Mouse (Mus musculus) midbrain, embryonic 16.5 days (tissue): ENCODE results near the gene Eef1b2. TPM values are rescaled to one million over a fixed set of nuclear protein-coding genes. Genes with fewer than 3 reads are reported as not detected.
"Not testable (repeated sequence)": the region's sequence is repeated elsewhere in the genome, so short reads cannot be mapped to it uniquely, and the experiment has no call there.

ENCODE experiments used
- ATAC-seq: fragments of 200-750 bp; cut with Nextera tagmentation; 2 replicates; pipeline ENCODE4 v1.8.0; 2017; ENCODE audit warnings: moderate TSS enrichment
- H3K27ac ChIP-seq: fragments of 300-500 bp; sonication (generic); 2 replicates; pipeline ENCODE4 v1.5.1; 2014; ENCODE audit warnings: mild to moderate bottlenecking, low read length, mixed read lengths
- H3K27me3 ChIP-seq: fragments of 300-500 bp; sonication (generic); 2 replicates; pipeline ENCODE4 v1.6.1; 2014; ENCODE audit warnings: low read depth, low read length, mixed read lengths; ENCODE audit not compliant: control insufficient read depth, insufficient read depth
- H3K36me3 ChIP-seq: fragments of 300-500 bp; sonication (generic); 2 replicates; pipeline ENCODE4 v1.6.1; 2014; ENCODE audit warnings: mild to moderate bottlenecking, low read length, moderate library complexity, mixed read lengths; ENCODE audit not compliant: control insufficient read depth, insufficient read depth
- H3K4me1 ChIP-seq: fragments of 300-500 bp; sonication (generic); 2 replicates; pipeline ENCODE4 v1.6.1; 2014; ENCODE audit warnings: mild to moderate bottlenecking, low read length, mixed read lengths; ENCODE audit not compliant: control insufficient read depth, insufficient read depth
- H3K4me2 ChIP-seq: fragments of 300-500 bp; sonication (generic); 2 replicates; pipeline ENCODE4 v1.6.1; 2014; ENCODE audit warnings: mild to moderate bottlenecking, low read length, mixed read lengths
- H3K4me3 ChIP-seq: fragments of 300-500 bp; sonication (generic); 2 replicates; pipeline ENCODE4 v1.5.1; 2014; ENCODE audit warnings: low read depth, mild to moderate bottlenecking, low read length, moderate library complexity, mixed read lengths
- H3K9ac ChIP-seq: fragments of 300-500 bp; sonication (generic); 2 replicates; pipeline ENCODE4 v1.6.1; 2014; ENCODE audit warnings: low read depth, low read length, mixed read lengths
- H3K9me3 ChIP-seq: fragments of 300-500 bp; sonication (generic); replicated peaks from 2 replicates; pipeline ENCODE4 v1.6.1; 2014; ENCODE audit warnings: mild to moderate bottlenecking, low read length, mixed read lengths; ENCODE audit not compliant: control insufficient read depth, poor library complexity, severe bottlenecking
- WGBS: fragments of 180-500 bp; shearing (Covaris S2); extraction: QIAGEN DNeasy Blood & Tissue Kit; methylation state at CpG from one replicate; pipeline ENCODE4 v1.1.7; 2014; 5-methylcytosine and 5-hydroxymethylcytosine counted together
- polyA plus RNA-seq: library from polyadenylated mRNA; unstranded; fragments of >200 nt; fragmentation: Nextera tagmentation; extraction: Ambion mirVana; gene quantifications from 2 replicates; pipeline ENCODE4 v1.2.1, GENCODE M21; 2015

Eef1b2 gene
- polyA plus RNA-seq, 1 experiment from 2014 or later = 433 TPM

DNA sequence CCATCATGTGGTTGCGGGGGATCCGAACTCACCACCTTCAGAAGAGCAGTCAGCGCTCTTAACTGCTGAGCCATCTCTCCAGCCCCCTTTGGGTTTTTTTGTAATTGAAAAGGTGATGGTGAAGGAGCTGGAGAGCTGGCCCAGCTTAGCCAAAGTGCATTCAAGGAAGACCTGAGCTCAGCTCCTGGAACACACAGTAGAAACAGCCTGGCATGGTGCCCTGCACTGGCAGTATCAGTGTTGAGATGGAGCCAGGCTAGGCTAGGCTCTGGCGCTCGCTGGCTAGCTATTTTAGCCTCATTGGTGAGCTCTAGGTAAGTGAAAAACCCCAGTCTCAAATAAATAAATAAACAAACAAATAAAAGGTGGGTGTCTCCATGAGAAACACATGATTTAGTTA is 5.6 kb downstream of the Eef1b2 start:
- 79% methylated on average over 3 of the region's 5 CpGs for WGBS
- peak; percentile 16; the same call in 1 of the 2 replicates for ATAC-seq
- H3K4me2 ChIP-seq = no peak overlapping the region
- peaks cover 15% of the 10 kb centered on the region for H3K4me1 ChIP-seq
- no peaks in the 10 kb centered on the region for H3K9me3 ChIP-seq
- H3K4me3 ChIP-seq = no peak overlapping the region
- H3K36me3 ChIP-seq = peaks cover 3% of the 10 kb centered on the region; the same call in 1 of the 2 replicates
- H3K27me3 ChIP-seq = no peaks in the 10 kb centered on the region
- H3K27ac ChIP-seq = no peak overlapping the region
- no peak overlapping the region for H3K9ac ChIP-seq

DNA sequence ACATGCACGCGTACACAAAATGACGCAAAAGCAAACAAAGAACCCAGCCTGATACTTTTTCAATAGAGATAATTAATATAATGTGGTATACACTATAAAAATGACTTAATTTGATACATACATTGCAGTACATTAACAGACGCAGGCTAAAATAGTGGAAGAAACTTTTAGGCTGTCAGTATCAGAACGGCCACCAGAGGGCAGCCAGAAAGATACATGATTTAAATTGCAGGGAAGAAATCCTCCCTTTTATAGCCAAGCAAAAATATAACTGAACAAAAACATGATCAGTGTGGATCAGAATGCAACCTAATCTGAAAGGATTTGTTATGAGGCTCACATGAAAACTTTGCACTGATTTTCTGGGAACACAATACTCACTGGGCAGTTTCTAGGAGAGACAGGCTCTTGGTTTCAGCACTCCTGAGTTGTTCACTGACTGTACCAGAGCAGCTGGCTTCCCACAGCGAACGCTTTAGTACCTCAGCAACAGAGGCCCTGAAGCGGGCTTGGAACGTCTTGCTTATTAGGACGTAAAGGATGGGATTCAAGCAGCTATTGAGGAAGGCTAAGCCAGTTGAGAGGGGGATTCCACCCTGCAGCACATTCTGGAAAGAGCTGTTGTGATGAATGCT is 6.1 kb downstream of the Eef1b2 start:
- H3K4me2 ChIP-seq = no peak overlapping the region
- no peak overlapping the region for H3K27ac ChIP-seq
- H3K4me1 ChIP-seq = peaks cover 11% of the 10 kb centered on the region
- ATAC-seq = no peak
- WGBS = 55% methylated on average over 10 of the region's 10 CpGs
- peaks cover 3% of the 10 kb centered on the region; the same call in 1 of the 2 replicates for H3K36me3 ChIP-seq
- no peaks in the 10 kb centered on the region for H3K9me3 ChIP-seq
- no peak overlapping the region for H3K9ac ChIP-seq
- H3K27me3 ChIP-seq = no peaks in the 10 kb centered on the region
- H3K4me3 ChIP-seq = no peak overlapping the region

DNA sequence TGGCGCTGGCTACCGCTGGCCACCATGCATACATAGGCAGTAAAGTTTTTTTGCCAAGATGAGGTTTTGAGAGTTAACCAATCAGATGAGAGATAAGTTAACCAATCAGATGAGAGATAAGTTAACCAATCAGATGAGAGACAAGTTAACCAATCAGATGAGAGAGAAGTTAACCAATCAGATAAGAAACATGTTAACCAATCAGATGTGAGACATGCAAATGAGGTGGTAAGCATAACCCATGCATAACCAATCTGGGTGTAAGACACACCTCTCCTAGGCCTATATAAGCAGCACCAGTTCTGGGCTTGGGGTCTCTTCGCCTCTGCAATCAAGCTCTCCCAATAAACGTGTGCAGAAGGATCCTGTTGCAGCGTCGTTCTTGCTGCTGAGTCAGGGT is 8.8 kb downstream of the Eef1b2 start:
- H3K27me3 ChIP-seq, H3K9ac ChIP-seq, H3K4me1 ChIP-seq, H3K36me3 ChIP-seq, ATAC-seq, H3K27ac ChIP-seq, H3K4me3 ChIP-seq, H3K9me3 ChIP-seq, H3K4me2 ChIP-seq: not testable (repeated sequence)
- 96% methylated on average over 6 of the region's 6 CpGs for WGBS

GRCm38 (mm10) chr1:63188536-63188935 is 11.9 kb downstream of the Eef1b2 start:
- ATAC-seq = no peak
- Histone ChIP-seq H3K9me3 (no peaks in the 10 kb centered on the region), H3K4me1 (no peaks in the 10 kb centered on the region), H3K36me3 (no peaks in the 10 kb centered on the region), H3K9ac (no peak overlapping the region), H3K27me3 (no peaks in the 10 kb centered on the region), H3K4me2 (no peak overlapping the region), H3K4me3 (no peak overlapping the region), H3K27ac (no peak overlapping the region)
- WGBS = 94% methylated on average over 3 of the region's 3 CpGs

GRCm38 (mm10) chr1:63190851-63191250 is 14.2 kb downstream of the Eef1b2 start:
- no peak overlapping the region for H3K27ac ChIP-seq

GRCm38 (mm10) chr1:63192306-63193065 is 15.9 kb downstream of the Eef1b2 start:
- Histone ChIP-seq H3K4me3 (no peak overlapping the region), H3K4me2 (no peak overlapping the region), H3K36me3 (no peaks in the 10 kb centered on the region), H3K27ac (no peak overlapping the region), H3K9me3 (no peaks in the 10 kb centered on the region), H3K27me3 (no peaks in the 10 kb centered on the region), H3K9ac (no peak overlapping the region), H3K4me1 (no peaks in the 10 kb centered on the region)
- no peak for ATAC-seq
- WGBS = 90% methylated on average over 11 of the region's 11 CpGs

More at GRCm38 (mm10) chr1:63190851-63191250, 14.2 kb downstream of the Eef1b2 start:
- no peaks in the 10 kb centered on the region for H3K4me1 ChIP-seq
- no peak overlapping the region for H3K4me2 ChIP-seq
- H3K9ac ChIP-seq = no peak overlapping the region
- H3K27me3 ChIP-seq = no peaks in the 10 kb centered on the region
- H3K36me3 ChIP-seq = no peaks in the 10 kb centered on the region
- 72% methylated on average over 8 of the region's 8 CpGs for WGBS
- no peak for ATAC-seq
- H3K4me3 ChIP-seq = no peak overlapping the region
- no peaks in the 10 kb centered on the region for H3K9me3 ChIP-seq

DNA sequence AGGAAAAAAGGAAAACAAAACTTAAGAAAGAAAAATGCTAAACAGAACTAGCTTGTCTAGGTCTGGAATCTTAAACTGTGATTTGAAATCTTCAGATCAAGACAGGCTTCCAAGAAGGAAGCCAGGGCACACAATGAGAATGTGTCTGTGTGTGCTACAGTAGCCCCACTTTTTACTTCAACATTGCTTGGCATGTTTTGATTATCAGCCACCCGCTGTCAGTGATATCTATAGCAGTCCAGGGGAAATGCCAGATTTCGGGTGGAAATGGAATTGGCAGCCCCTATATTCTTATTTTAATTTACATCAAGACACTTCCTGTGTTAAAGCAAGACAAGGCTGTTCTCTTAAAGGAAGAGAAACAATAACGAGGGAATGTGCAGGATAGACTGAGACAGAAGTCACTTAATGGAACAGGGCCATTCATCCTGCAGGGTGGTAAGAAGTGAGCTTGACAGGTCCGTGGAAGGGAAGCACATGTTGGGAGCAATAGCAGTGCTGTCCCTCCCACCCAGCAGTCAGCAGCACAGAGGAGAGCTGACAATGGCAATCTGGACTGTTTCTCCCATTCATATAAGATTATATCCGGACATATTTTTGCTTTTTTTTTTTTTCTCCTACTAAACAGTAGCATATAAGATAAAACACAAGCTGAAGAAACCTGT is 19.4 kb downstream of the Eef1b2 start:
- no peaks in the 10 kb centered on the region; the same call in 1 of the 2 replicates for H3K9me3 ChIP-seq
- WGBS = 70% methylated on average over 5 of the region's 5 CpGs
- no peak overlapping the region for H3K27ac ChIP-seq

GRCm38 (mm10) chr1:63199387-63199786 is 22.8 kb downstream of the Eef1b2 start:
- no peak for ATAC-seq
- no peak overlapping the region for H3K27ac ChIP-seq
- H3K27me3 ChIP-seq = no peaks in the 10 kb centered on the region
- H3K9me3 ChIP-seq = no peaks in the 10 kb centered on the region; the same call in 1 of the 2 replicates
- H3K4me2 ChIP-seq = no peak overlapping the region
- 91% methylated on average over 6 of the region's 6 CpGs for WGBS
- no peak overlapping the region for H3K9ac ChIP-seq
- peaks cover 11% of the 10 kb centered on the region for H3K4me1 ChIP-seq
- no peak overlapping the region for H3K4me3 ChIP-seq
- no peaks in the 10 kb centered on the region for H3K36me3 ChIP-seq

More for the DNA sequence above, 19.4 kb downstream of the Eef1b2 start:
- Histone ChIP-seq H3K9ac (no peak overlapping the region), H3K4me1 (no peaks in the 10 kb centered on the region), H3K4me3 (no peak overlapping the region), H3K36me3 (no peaks in the 10 kb centered on the region), H3K4me2 (no peak overlapping the region), H3K27me3 (no peaks in the 10 kb centered on the region)
- no peak for ATAC-seq

- no peak overlapping the region for H3K4me3 ChIP-seq
- ATAC-seq = no peak
- no peak overlapping the region for H3K9ac ChIP-seq
- no peaks in the 10 kb centered on the region for H3K36me3 ChIP-seq
- H3K27ac ChIP-seq = no peak overlapping the region
- no peak overlapping the region for H3K4me2 ChIP-seq
- WGBS = 97% methylated on average over 18 of the region's 18 CpGs
- H3K4me1 ChIP-seq = peaks cover 16% of the 10 kb centered on the region
- no peaks in the 10 kb centered on the region for H3K27me3 ChIP-seq
- H3K9me3 ChIP-seq = no peaks in the 10 kb centered on the region; the same call in 1 of the 2 replicates
These were observed 23.7 kb downstream of the Eef1b2 start for GRCm38 (mm10) chr1:63200322-63200721.
